Mouse (Mus musculus) embryo, embryonic 11.5 days (tissue): ENCODE results near the gene Ctbp2.
A peak's percentile ranks its signal among the peaks of the same experiment; 100 is the strongest.

Experiments used
- DNase-seq: peaks from one replicate; pipeline ENCODE4 v3.0.0-alpha.2; 2012; ENCODE audit warnings: low read depth, low spot score

Gene Ctbp2

GRCm38 (mm10) chr7:133041784-133042183, 82.4 kb downstream of the Ctbp2 start:
- DNase-seq, result no peak

GRCm38 (mm10) chr7:133040688-133041345, 83.3 kb downstream of the Ctbp2 start:
- DNase-seq, result no peak

- DNase-seq, result no peak
Observed at GRCm38 (mm10) chr7:133039556-133040255, 84.4 kb downstream of the Ctbp2 start.

GRCm38 (mm10) chr7:133037618-133038017, 86.5 kb downstream of the Ctbp2 start:
- DNase-seq, result no peak

GRCm38 (mm10) chr7:133037217-133037616, 86.9 kb downstream of the Ctbp2 start:
- peak; percentile 59 for DNase-seq

- no peak for DNase-seq
Observed at GRCm38 (mm10) chr7:133035901-133036300, 88.3 kb downstream of the Ctbp2 start.

GRCm38 (mm10) chr7:133032589-133033203, 91.5 kb downstream of the Ctbp2 start:
- peak; percentile 50 for DNase-seq

- DNase-seq, result no peak
Observed at GRCm38 (mm10) chr7:133029496-133030047, 94.6 kb downstream of the Ctbp2 start.

- DNase-seq, result no peak
Observed at GRCm38 (mm10) chr7:133029004-133029403, 95.2 kb downstream of the Ctbp2 start.

- no peak for DNase-seq
Observed at GRCm38 (mm10) chr7:133027930-133028329, 96.2 kb downstream of the Ctbp2 start.

GRCm38 (mm10) chr7:133024694-133025093, 99.5 kb downstream of the Ctbp2 start:
- DNase-seq, result no peak

GRCm38 (mm10) chr7:133019481-133020020, 104.6 kb downstream of the Ctbp2 start:
- no peak for DNase-seq

GRCm38 (mm10) chr7:133018961-133019360, 105.2 kb downstream of the Ctbp2 start:
- DNase-seq, result no peak

- DNase-seq, result no peak
Observed at GRCm38 (mm10) chr7:133015416-133016070, 108.6 kb downstream of the Ctbp2 start.

- no peak for DNase-seq
Observed at GRCm38 (mm10) chr7:133014631-133015030, 109.5 kb downstream of the Ctbp2 start.

- no peak for DNase-seq
Observed at GRCm38 (mm10) chr7:133013923-133014322, 110.2 kb downstream of the Ctbp2 start.

GRCm38 (mm10) chr7:133012637-133013366, 111.4 kb downstream of the Ctbp2 start:
- no peak for DNase-seq

- DNase-seq, result no peak
Observed at GRCm38 (mm10) chr7:133011611-133012010, 112.5 kb downstream of the Ctbp2 start.

GRCm38 (mm10) chr7:133011191-133011590, 113.0 kb downstream of the Ctbp2 start:
- DNase-seq, result no peak

- DNase-seq, result no peak
Observed at GRCm38 (mm10) chr7:133010477-133010876, 113.7 kb downstream of the Ctbp2 start.

- no peak for DNase-seq
Observed at GRCm38 (mm10) chr7:133009676-133010075, 114.5 kb downstream of the Ctbp2 start.
